Mouse (Mus musculus): Measurements from ENCODE around the gene Gcnt4.

GRCm38 (mm10) chr13:96895144-96895543 is 29.3 kb upstream of the Gcnt4 start:
- TF ChIP-seq CTCF (IDR thresholded peaks at IDR 0.05; ENCODE audit: extremely low read depth, insufficient read length, insufficient replicate concordance, low read depth, low read length) (no peak), POLR2A (IDR thresholded peaks at IDR 0.05; ENCODE audit: low read depth, low read length) (no peak)
